Mouse (Mus musculus): ENCODE results near the gene H2-D1. TPM values are rescaled to one million over a fixed set of nuclear protein-coding genes. Genes with fewer than 3 reads are reported as not detected.

H2-D1 gene
- total and polyA plus RNA-seq, 3 experiments = 659 to 944 (median 880) TPM

DNA sequence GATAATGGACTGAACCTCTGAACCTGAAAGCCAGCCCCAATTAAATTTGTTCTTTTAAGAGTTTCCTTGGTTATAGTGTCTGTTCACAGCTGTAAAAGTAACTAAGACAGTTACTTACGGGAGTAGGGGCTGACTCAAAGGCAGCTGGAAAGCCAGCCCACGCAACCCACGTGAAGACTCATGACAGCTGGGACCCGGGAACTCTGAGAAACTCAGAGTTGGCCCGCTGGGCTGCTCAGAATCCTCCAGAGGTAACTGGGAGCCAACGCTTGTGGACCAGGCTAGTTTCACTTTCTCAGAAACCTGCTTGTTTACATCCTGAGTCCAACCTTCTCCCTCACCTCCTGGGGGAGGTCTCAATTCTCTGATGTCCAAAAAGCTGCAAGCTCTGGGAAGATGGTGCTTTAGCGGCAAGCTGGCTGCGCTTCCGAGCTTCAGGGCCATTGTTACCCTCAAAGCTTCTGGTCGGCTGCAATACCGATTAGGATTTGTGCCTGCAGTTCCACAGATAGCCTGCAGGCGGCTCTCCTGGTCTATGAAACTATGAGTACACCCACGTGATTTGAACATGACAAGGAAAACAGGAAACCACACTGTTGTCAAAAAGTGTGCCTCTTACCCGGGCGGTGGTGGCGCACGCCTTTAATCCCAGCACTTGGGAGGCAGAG, 4.6 kb upstream of the H2-D1 start (continued):
- no peak for TF ChIP-seq GABPA (IDR thresholded peaks at IDR 0.05; ENCODE audit: insufficient replicate concordance, low read depth, low read length)
- 0 out of 2 replicates have a peak, but pooled peaks have one; percentile 37 for TF ChIP-seq KAT2A (IDR thresholded peaks at IDR 0.05; ENCODE audit: insufficient replicate concordance, low read length)
- TF ChIP-seq MAFK (IDR thresholded peaks at IDR 0.05; ENCODE audit: insufficient replicate concordance, low read length) = peak; percentile 47; the same call in 1 of the 2 replicates
- TF ChIP-seq HCFC1 (IDR thresholded peaks at IDR 0.05; ENCODE audit: low read depth, low read length) = peak; percentile 67
- peak; percentile 99 for TF ChIP-seq SMC3 (IDR thresholded peaks at IDR 0.05; ENCODE audit: low read depth, low read length)
- TF ChIP-seq BHLHE40 (IDR thresholded peaks at IDR 0.05; ENCODE audit: low read depth, low read length) = peak; percentile 98
- peak; percentile 88 for TF ChIP-seq RCOR1 (conservative IDR thresholded peaks at IDR 0.05; ENCODE audit: low read depth, low read length)
- no peak; the same call in 1 of the 2 replicates for TF ChIP-seq E2F4 (IDR thresholded peaks at IDR 0.05; ENCODE audit: insufficient replicate concordance, low read depth, low read length)
- no peak for TF ChIP-seq UBTF (IDR thresholded peaks at IDR 0.05; ENCODE audit: low read depth, low read length)
- TF ChIP-seq NELFE (IDR thresholded peaks at IDR 0.05; ENCODE audit: low read depth, low read length) = peak; percentile 68
- peak; percentile 97 to 99 for TF ChIP-seq CTCF (conservative IDR thresholded peaks at IDR 0.05 in 1 of 2, IDR thresholded peaks at IDR 0.05 in 1 of 2; ENCODE audit: low read depth in 2 of 2, low read length in 2 of 2)

DNA sequence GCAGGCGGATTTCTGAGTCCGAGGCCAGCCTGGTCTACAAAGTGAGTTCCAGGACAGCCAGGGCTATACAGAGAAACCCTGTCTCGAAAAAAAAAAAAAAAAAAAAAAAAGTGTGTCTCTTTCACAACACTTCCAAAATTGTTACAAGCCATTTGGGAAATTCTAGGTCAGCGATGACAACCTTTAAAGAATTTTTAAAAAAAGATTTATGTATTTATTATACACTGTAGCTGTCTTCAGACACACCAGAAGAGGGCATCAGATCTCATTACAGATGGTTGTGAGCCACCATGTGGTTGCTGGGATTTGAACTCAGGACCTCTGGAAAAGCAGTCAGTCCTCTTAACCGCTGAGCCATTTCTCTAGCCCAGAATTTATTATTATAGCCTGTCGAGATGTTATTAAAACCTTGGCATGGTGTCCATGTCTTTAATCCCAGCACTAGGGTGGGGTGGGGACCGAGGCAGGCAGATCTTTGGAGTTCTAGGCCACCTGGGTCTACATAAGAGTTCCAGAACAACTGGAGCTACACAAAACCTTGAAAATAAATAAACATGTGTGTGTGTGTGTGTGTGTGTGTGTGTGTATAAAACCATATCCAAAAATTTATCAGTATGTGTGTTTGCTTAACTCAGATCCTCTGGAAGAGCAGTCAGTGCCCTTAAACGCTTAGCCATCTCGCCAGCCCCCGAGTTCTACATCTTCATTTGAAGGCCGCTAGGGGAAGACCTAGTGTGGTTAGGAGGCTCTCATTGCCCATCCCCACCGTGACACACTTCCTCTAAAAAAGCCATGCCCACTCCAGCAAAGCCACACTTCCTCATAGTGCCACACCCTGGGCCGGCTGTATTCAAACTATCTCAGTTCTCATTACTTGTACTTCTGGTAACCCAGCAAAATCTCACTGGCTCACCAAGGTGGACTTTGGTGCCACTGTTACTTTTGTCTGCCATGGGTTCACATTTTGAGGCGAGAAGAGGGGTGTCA, 3.7 kb upstream of the H2-D1 start:
- DNase-seq (ENCODE audit: extremely low read depth) = peak; percentile 100
- Histone ChIP-seq H3K9ac (ENCODE audit: insufficient read depth, low read depth) (peak overlapping the region; percentile 38; the same call in 1 of the 2 replicates), H3K9me3 (replicated peaks; ENCODE audit: low read length) (no peaks in the 10 kb centered on the region), H3K4me2 (ENCODE audit: insufficient read depth, low read depth, poor library complexity, severe bottlenecking) (peak overlapping the region; percentile 53), H3K27me3 (replicated peaks) (peaks cover 2% of the 10 kb centered on the region), H3K27ac (ENCODE audit: insufficient read depth, low read depth) (peak overlapping the region; percentile 73), H3K36me3 (replicated peaks in 1 of 2; ENCODE audit: control insufficient read depth in 1 of 2, insufficient read depth in 1 of 2, low read length in 1 of 2) (peaks cover 6 to 8% of the 10 kb centered on the region in 2 experiments), H3K79me2 (replicated peaks; ENCODE audit: control insufficient read depth, extremely low read depth, insufficient read depth, poor library complexity, severe bottlenecking) (peaks cover 4% of the 10 kb centered on the region), H3K4me1 (ENCODE audit: control insufficient read depth in 1 of 2, insufficient read depth in 2 of 2) (peaks cover 15 to 27% of the 10 kb centered on the region in 2 experiments), H3K4me3 (replicated peaks in 1 of 3; ENCODE audit: low read depth in 2 of 3, low read length in 2 of 3, poor library complexity in 1 of 3) (peak overlapping the region; percentile 8 to 35 (median 15))
- dilution Hi-C loops (cut with MboI; ENCODE audit: extremely low pct_ligation_motif_present, extremely low pct_unique_long_range_greater_than_20kb, low sequenced_read_pairs) = no loop called here
- in situ Hi-C loops (cut with MboI; ENCODE audit: low pct_ligation_motif_present, low pct_unique_long_range_greater_than_20kb, low sequenced_read_pairs) = no loop called here
- peak; percentile 79 for TF ChIP-seq ETS1 (conservative IDR thresholded peaks at IDR 0.05; ENCODE audit: low read depth, low read length)
- peak; percentile 95 for TF ChIP-seq SIN3A (IDR thresholded peaks at IDR 0.05; ENCODE audit: low read length)
- peak; percentile 84 for TF ChIP-seq POLR2A (IDR thresholded peaks at IDR 0.05; ENCODE audit: low read depth, low read length)
- TF ChIP-seq MXI1 (IDR thresholded peaks at IDR 0.05; ENCODE audit: low read depth, low read length) = peak; percentile 88
- TF ChIP-seq ZMIZ1 (IDR thresholded peaks at IDR 0.05; ENCODE audit: low read depth, low read length) = peak; percentile 75
- peak; percentile 92 for TF ChIP-seq TBP (conservative IDR thresholded peaks at IDR 0.05; ENCODE audit: low read depth, low read length)
- TF ChIP-seq USF1 (IDR thresholded peaks at IDR 0.05; ENCODE audit: low read depth, low read length) = no peak; the same call in 1 of the 2 replicates
- TF ChIP-seq KAT2A (IDR thresholded peaks at IDR 0.05; ENCODE audit: insufficient replicate concordance, low read length) = 0 out of 2 replicates have a peak, but pooled peaks have one; percentile 55
- peak; percentile 87 for TF ChIP-seq IRF4 (IDR thresholded peaks at IDR 0.05; ENCODE audit: low read depth, low read length)
- TF ChIP-seq MEF2A (IDR thresholded peaks at IDR 0.05; ENCODE audit: borderline replicate concordance, low read depth, low read length) = peak; percentile 88
- no peak for TF ChIP-seq ZC3H11A (IDR thresholded peaks at IDR 0.05; ENCODE audit: low read depth, low read length)
- TF ChIP-seq PAX5 (IDR thresholded peaks at IDR 0.05; ENCODE audit: low read length) = no peak
- peak; percentile 75; the same call in 1 of the 2 replicates for TF ChIP-seq UBTF (IDR thresholded peaks at IDR 0.05; ENCODE audit: low read depth, low read length)
- peak; percentile 81; the same call in 1 of the 2 replicates for TF ChIP-seq MYC (IDR thresholded peaks at IDR 0.05; ENCODE audit: low read depth, low read length)
- peak; percentile 10; the same call in 1 of the 2 replicates for TF ChIP-seq RCOR1 (conservative IDR thresholded peaks at IDR 0.05; ENCODE audit: low read depth, low read length)
- TF ChIP-seq JUN (IDR thresholded peaks at IDR 0.05; ENCODE audit: insufficient read depth, low read depth, low read length) = no peak; the same call in 1 of the 2 replicates
- TF ChIP-seq HCFC1 (IDR thresholded peaks at IDR 0.05; ENCODE audit: low read depth, low read length) = peak; percentile 83
- TF ChIP-seq USF2 (conservative IDR thresholded peaks at IDR 0.05; ENCODE audit: low read depth, low read length) = no peak
- no peak for TF ChIP-seq ZKSCAN1 (IDR thresholded peaks at IDR 0.05; ENCODE audit: borderline replicate concordance, low read depth, low read length)
- 0 out of 2 replicates have a peak, but pooled peaks have one; percentile 62 for TF ChIP-seq JUND (conservative IDR thresholded peaks at IDR 0.05; ENCODE audit: low read depth, low read length)
- TF ChIP-seq E2F4 (IDR thresholded peaks at IDR 0.05; ENCODE audit: insufficient replicate concordance, low read depth, low read length) = 0 out of 2 replicates have a peak, but pooled peaks have one; percentile 16
- TF ChIP-seq MAX (IDR thresholded peaks at IDR 0.05; ENCODE audit: low read length) = peak; percentile 85
- TF ChIP-seq NELFE (IDR thresholded peaks at IDR 0.05; ENCODE audit: low read depth, low read length) = peak; percentile 84
- peak; percentile 65 for TF ChIP-seq CHD2 (IDR thresholded peaks at IDR 0.05; ENCODE audit: low read length)
- no peak; the same call in 1 of the 2 replicates for TF ChIP-seq GABPA (IDR thresholded peaks at IDR 0.05; ENCODE audit: insufficient replicate concordance, low read depth, low read length)
- peak; percentile 95 for TF ChIP-seq ELF1 (IDR thresholded peaks at IDR 0.05; ENCODE audit: low read depth, low read length)
- no peak; the same call in none of the 2 replicates for TF ChIP-seq RAD21 (IDR thresholded peaks at IDR 0.05; ENCODE audit: low read depth, low read length)

Measured in CH12.LX (cell line).